Mouse (Mus musculus) layer of hippocampus, adult 11-12 months (tissue): ENCODE results near the gene Zfc3h1.

ENCODE experiments used
- DNase-seq: peaks from one replicate; pipeline ENCODE4 v3.0.0; 2022; ENCODE audit warnings: low spot score

The Zfc3h1 gene

DNA sequence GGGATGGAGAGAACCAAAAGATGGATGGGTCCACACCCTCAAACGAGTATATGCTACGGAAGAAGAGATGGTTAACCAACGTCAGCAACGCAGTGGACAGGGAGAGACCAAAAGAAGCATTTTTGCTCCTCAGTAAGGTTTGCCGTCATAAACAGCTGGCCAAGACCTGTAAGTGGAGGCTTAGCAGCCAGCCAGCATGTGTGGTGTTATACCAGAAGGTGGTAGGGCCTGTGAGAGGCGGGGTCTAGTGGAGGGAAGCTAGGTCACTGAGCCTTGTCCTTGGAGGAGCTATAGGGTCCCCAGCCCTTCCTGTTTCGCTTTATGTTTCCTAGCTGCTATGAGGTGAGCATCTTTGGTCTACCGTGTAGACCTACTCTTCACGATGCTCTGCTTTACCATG, 91.7 kb downstream of the Zfc3h1 start:
- DNase-seq = no peak

DNA sequence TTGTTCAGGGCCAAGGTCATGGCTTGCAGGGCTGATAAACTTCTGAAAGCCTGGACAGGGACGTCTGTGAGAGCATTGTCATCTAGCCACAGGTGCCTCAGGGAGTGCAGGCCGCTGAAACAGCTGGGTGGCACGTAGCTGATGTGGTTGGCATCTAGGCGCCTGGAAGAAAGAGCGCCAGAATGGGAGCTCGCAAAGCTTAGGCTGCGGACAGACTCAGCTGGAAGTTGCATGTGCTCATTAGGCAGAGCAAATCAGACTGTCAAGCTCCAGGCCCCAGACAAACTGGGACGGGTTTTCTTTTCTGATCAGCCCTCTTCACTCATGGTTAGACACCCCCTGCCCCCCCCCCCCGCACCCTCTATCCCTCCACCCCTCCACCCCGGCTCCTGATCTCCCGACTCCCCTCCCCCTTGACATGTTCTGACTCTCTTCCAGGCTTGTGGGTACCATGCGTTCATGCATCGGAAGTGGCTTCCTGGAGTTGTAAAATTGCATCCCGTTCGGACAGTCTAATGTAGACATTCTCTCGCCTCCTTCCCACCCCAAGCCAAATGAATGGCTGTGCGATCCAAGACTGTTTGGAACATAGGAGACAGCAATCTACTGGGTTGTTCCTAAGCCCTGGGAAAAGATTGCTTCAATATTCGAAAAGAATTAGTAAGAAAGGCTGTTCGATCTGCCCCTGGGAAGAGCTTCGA, 93.8 kb downstream of the Zfc3h1 start:
- no peak for DNase-seq
